Mouse (Mus musculus) bone marrow macrophage, adult 2 months (primary cell): ENCODE measurements around the gene Usp36.

Source experiments
- CTCF ChIP-seq: IDR thresholded peaks from 2 replicates; pipeline ENCODE4 v1.5.1; 2012; ENCODE audit warnings: low read depth, mild to moderate bottlenecking, low read length, moderate library complexity
- POLR2A ChIP-seq: IDR thresholded peaks from 2 replicates; pipeline ENCODE4 v1.6.1; 2012; ENCODE audit warnings: mild to moderate bottlenecking, low read depth, low read length, borderline replicate concordance

DNA sequence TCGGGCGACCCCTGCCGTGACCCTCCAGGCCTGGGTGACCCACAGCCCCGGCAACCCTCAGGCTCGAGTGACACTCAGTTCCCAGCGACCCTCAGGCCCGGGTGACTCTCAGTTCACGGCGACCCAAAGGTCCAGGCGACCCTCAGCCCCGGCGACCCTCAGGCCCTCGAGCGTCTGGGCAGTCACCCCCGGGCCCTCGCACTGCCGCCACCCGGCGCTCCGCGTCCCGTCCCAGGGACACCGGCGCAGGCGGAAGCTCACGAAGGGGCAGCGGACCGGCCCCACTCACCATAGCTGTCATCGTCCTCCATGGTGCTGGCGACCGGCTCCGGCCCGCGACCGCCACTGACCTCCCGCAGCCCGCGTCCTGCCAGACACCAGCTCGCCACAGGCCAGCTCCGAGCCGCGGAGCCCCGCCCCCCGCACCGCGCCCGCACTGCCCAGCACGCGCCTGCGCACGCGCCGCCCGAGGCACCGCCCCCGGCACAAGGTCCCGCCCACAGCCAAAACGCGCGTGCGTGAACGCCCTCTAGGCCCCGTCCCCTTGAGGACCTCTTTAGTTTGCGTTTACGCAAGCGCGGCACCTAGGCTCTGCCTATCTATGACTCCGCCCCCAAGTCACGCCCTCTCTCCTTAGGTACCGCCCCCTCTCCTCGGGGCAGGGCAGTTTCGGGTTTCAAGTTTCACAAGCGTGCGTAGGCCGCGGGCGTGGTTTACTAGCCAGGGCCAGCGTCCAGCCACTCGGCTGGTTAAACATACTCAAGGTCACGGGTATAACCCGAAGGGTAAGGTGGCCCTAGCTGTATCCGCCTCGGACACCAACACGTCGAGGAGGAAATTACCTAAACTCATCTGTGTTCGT lies 41.7 kb downstream of the Usp36 start, which contains the start of gene Cyth1:
- no peak for TF ChIP-seq CTCF
- TF ChIP-seq POLR2A = no peak
